Mouse (Mus musculus) megakaryocyte-erythroid progenitor cell, adult 5 weeks (primary cell): ENCODE results near the gene Mrps25. TPM values are rescaled to one million over a fixed set of nuclear protein-coding genes. Genes with fewer than 3 reads are reported as not detected.

Experiments
- polyA plus RNA-seq: library from polyadenylated mRNA; stranded (reverse); fragments of >175 nt; gene quantifications from 2 replicates; pipeline ENCODE4 v1.2.3, GENCODE M21; 2012

Mrps25 gene
- 11.2 and 15.6 TPM in 2 replicates for polyA plus RNA-seq

GRCm38 (mm10) chr6:92183621-92184131 lies at the start of gene Mrps25:
Gene Mrps25, minus strand, starts transcription at chr6:92184033.

DNA sequence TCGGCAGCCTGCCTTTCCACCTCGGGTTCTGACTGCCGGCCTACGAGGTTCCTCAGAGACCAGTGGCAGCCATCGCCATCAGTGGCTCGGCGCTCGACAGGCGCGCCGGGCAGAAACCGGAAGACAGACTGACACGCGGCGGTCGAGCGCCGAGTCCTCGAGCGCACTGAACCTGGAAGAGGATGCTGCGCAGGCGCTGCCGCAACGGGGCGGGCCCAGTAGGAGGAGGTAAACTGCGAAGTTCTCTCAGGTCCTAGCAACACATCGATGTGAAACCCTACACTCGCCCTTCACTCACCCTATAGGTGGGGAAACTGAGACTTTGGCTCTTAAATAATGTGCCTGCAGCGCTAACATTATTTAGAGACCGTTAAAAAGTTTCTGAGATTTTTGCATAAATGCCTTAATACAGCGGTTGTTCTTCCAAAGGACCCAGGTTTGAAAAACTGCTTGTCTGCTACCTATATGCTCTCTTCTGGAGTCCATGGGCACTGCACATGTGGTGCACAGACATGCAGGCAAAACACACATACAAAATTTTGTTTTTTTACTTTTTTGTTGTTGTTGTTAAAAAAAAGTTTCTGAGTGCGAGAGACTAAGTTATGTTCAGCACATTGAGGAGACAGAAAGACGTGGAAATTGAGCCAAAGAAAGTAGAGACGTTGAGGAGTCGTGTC lies 31.1 kb upstream of the Mrps25 start, which contains the start of gene Rbsn:
Gene Rbsn, minus strand, starts transcription at position 153 of the 677 bp plus-strand sequence.

Other genes with a start within 250 kb of the Mrps25 start
- 0.34 and 0.65 TPM in 2 replicates for gene Fgd5, start 205.2 kb downstream of the Mrps25 start, polyA plus RNA-seq
- 4.0 and 4.3 TPM in 2 replicates for gene Nr2c2, start 92.6 kb downstream of the Mrps25 start, polyA plus RNA-seq
- gene Rbsn, start 30.9 kb upstream of the Mrps25 start, polyA plus RNA-seq: 6.6 and 7.8 TPM in 2 replicates
- 0.06 TPM in 1 of 2 replicates, not detected in the other for gene Trh, start 60.6 kb upstream of the Mrps25 start, polyA plus RNA-seq